Mouse (Mus musculus): ENCODE results near the gene Ephb2. TPM values are rescaled to one million over a fixed set of nuclear protein-coding genes. Genes with fewer than 3 reads are reported as not detected.

The Ephb2 gene
- polyA plus RNA-seq, 1 experiment: 0.20 TPM

DNA sequence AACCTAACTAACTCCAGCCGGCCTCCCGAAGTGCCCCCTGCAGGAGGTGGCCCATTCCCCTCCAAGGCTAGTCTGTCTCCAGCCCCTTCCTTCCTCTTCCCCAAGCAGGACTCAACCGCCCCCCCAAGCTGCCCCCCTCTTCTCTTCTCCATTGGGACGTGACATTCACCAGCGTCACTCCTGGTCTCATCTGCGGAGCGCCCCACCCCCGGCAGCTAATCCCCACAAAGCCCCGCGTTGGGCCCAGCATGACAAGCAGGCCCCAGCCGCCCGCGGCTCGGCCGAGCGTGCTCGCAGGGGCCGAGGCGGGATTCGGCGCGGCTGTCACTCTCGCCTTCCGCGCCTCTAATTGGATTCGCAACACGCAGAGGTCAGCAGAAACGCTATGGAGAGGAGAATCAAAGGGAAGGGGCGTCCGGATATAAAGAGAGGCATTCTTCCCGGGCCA, 80.4 kb downstream of the Ephb2 start:
- H3K9me3 ChIP-seq: peaks cover 4% of the 10 kb centered on the region; the same call in 1 of the 2 replicates
- no peak for TF ChIP-seq GATA1 (IDR thresholded peaks at IDR 0.05; ENCODE audit: borderline replicate concordance, low read length)
- no peak for TF ChIP-seq FLI1 (IDR thresholded peaks at IDR 0.05; ENCODE audit: low read length)
- H3K36me3 ChIP-seq (replicated peaks; ENCODE audit: low read length): no peaks in the 10 kb centered on the region
- peaks cover 9% of the 10 kb centered on the region for H3K4me1 ChIP-seq
- peaks cover 95% of the 10 kb centered on the region for H3K27me3 ChIP-seq (replicated peaks)
- no peak overlapping the region for H3K4me3 ChIP-seq (replicated peaks)

DNA sequence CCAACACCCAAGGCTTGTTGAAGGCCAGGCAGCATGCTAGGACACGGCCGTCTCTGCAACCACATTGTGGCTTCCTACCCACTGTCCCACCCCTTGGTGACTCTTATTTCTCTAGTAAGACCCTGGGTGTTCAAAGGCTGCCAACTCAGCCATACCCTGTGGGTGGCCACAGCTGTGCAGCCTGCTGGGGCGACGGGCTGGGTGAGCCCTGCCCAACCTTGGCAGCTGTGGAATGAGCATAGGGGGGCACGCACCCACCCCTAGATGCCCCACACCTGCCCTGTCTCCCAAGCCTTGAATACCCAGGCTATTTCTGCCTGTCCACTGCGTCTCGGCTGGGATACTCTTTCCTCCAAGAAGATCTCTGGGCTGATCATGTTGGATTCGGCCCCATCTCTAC, 81.5 kb downstream of the Ephb2 start:
- peaks cover 9% of the 10 kb centered on the region for H3K4me1 ChIP-seq
- H3K4me3 ChIP-seq (replicated peaks): no peak overlapping the region
- TF ChIP-seq GATA1 (IDR thresholded peaks at IDR 0.05; ENCODE audit: borderline replicate concordance, low read length): no peak
- TF ChIP-seq FLI1 (IDR thresholded peaks at IDR 0.05; ENCODE audit: low read length): no peak

DNA sequence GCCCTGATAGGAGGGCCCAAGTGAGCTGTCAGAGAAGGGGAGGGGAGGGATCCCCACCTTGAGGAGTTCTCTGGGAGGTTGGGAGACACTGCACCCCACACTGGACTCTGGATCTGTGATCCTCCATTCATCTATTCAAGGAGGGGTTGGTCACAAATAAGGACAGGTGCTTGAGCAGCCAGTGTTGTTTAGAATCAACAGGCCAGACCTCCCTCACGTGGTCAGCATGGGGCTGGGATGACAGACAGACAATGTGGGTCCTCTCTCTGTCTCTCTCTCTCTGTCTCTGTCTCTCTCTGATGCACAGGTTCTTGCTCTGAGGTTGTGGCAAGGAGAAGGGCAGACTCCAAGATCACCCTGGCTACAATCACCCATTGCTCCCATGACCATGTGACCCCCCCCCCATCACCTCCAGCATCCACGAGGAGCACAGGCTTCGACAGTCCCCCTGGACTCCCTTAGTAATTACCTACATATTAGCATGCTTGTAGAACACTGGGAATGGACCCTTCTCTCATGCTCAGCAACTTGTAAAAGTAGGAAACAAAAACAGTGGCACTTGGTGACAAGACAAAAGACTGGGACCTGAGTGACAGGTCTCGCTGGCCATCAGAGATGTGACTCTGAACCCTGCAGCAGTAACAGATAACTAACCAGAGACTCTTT, 84.3 kb downstream of the Ephb2 start:
- Histone ChIP-seq H3K4me1 (peaks cover 9% of the 10 kb centered on the region), H3K36me3 (replicated peaks; ENCODE audit: low read length) (no peaks in the 10 kb centered on the region), H3K27me3 (replicated peaks) (peaks cover 95% of the 10 kb centered on the region), H3K9me3 (no peaks in the 10 kb centered on the region), H3K4me3 (replicated peaks) (no peak overlapping the region)
- no peak for TF ChIP-seq GATA1 (IDR thresholded peaks at IDR 0.05; ENCODE audit: borderline replicate concordance, low read length)
- no peak for TF ChIP-seq FLI1 (IDR thresholded peaks at IDR 0.05; ENCODE audit: low read length)

More for the DNA sequence above, 81.5 kb downstream of the Ephb2 start:
- Histone ChIP-seq H3K9me3 (peaks cover under 1% of the 10 kb centered on the region; the same call in 1 of the 2 replicates), H3K27me3 (replicated peaks) (peaks cover 98% of the 10 kb centered on the region), H3K36me3 (replicated peaks; ENCODE audit: low read length) (no peaks in the 10 kb centered on the region)

DNA sequence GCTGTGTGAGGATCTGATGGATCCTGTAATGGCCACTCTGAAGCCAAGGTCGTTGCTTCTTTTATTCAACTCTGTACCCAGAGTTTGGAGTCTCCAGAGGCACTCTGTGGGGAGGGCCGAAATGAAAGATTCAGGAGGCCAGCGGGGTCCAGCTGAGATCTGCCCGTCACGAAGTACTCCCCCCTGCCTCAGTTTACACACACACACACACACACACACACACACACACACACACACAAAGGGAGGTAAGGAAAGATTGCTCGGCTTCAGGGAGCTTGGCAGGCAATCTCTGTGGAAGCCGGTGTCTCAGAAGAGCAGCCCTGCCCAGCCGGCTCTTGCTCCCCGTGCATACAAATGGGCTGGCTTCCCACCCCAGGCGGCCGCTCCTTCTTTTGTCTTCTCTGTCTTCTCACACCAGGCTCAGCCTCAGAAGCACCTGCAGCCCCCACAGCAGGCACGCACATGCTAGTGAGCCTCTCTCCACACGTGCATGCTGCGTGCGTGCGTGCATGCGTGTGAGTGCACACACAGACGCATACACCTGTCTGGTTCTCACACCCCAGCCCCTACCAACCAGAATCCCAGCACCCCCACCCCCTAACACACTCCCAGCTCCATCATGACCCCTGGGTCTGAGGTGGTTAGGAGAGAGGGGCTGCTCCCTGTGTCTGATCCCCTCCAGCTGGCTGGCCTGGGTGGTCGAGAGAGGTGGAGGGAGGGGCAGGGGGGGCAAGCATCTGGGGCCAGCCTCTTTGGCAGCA, 85.0 kb downstream of the Ephb2 start:
- H3K36me3 ChIP-seq (replicated peaks; ENCODE audit: low read length): no peaks in the 10 kb centered on the region
- no peak for TF ChIP-seq FLI1 (IDR thresholded peaks at IDR 0.05; ENCODE audit: low read length)
- TF ChIP-seq GATA1 (IDR thresholded peaks at IDR 0.05; ENCODE audit: borderline replicate concordance, low read length): no peak
- H3K9me3 ChIP-seq: no peaks in the 10 kb centered on the region
- H3K4me3 ChIP-seq (replicated peaks): no peak overlapping the region
- H3K27me3 ChIP-seq (replicated peaks): peaks cover 93% of the 10 kb centered on the region
- H3K4me1 ChIP-seq: peaks cover 9% of the 10 kb centered on the region

DNA sequence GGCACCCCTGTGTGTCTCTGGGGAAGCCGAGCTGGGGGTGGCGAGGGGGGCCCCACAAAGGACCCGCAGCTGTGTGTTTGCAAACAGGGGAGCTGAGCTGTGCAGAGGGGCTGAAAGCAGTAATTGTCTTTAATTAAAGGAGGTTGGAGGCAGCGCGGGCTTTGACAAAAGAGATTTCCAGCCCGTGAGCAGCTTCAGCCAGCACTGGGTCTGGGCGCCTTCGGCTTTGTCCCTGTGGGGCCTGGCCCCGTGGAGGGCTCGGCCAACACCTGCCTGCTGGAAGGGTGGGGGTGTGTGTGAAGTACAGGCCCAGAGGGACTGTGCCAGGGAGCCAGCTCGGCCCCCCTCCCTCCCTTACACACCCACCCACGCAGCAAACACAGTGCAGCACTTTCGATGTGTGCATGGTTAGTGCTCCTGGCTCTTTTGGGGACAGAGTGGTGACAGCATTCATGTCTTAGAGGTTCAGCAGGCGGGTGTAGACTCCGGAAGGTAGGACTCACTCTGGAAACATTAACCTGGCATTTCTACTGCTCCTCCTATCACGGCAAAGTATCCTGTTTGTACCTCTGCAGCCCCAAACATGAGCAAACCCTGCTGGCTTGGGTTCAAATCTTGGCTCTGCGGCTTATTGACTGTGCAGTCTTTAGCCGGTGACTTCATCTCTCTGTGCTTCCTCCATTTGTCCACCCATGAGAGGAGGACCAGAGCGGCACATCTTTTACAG, 85.8 kb downstream of the Ephb2 start:
- Histone ChIP-seq H3K36me3 (replicated peaks; ENCODE audit: low read length) (no peaks in the 10 kb centered on the region), H3K9me3 (no peaks in the 10 kb centered on the region), H3K4me3 (replicated peaks) (no peak overlapping the region), H3K4me1 (peaks cover 3% of the 10 kb centered on the region; the same call in 1 of the 2 replicates), H3K27me3 (replicated peaks) (peaks cover 91% of the 10 kb centered on the region)
- TF ChIP-seq GATA1 (IDR thresholded peaks at IDR 0.05; ENCODE audit: borderline replicate concordance, low read length) (no peak), FLI1 (IDR thresholded peaks at IDR 0.05; ENCODE audit: low read length) (no peak)

DNA sequence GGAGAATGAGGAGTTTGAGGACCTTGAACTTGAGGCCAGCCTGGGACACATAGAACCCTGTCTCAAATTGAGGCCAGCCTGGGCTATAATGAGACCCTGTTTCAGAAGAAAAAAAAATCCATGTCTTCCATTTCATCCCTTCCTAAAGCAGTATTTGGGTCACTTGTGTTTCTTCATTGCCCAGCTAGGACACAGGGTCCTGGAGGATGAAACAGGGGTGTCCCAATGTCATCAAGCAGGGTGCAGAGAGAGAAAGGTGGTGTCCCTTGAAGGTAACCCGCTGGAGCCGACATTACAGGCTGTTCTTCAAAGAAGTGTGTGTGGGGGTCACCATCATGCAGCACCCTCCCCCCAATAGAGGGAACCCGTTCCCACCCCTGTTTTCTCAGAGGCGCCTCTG, 86.4 kb downstream of the Ephb2 start:
- H3K4me1 ChIP-seq: peaks cover 3% of the 10 kb centered on the region; the same call in 1 of the 2 replicates
- H3K36me3 ChIP-seq (replicated peaks; ENCODE audit: low read length): no peaks in the 10 kb centered on the region
- H3K9me3 ChIP-seq: no peaks in the 10 kb centered on the region
- no peak overlapping the region for H3K4me3 ChIP-seq (replicated peaks)
- no peak for TF ChIP-seq GATA1 (IDR thresholded peaks at IDR 0.05; ENCODE audit: borderline replicate concordance, low read length)
- no peak for TF ChIP-seq FLI1 (IDR thresholded peaks at IDR 0.05; ENCODE audit: low read length)
- H3K27me3 ChIP-seq (replicated peaks): peaks cover 86% of the 10 kb centered on the region

DNA sequence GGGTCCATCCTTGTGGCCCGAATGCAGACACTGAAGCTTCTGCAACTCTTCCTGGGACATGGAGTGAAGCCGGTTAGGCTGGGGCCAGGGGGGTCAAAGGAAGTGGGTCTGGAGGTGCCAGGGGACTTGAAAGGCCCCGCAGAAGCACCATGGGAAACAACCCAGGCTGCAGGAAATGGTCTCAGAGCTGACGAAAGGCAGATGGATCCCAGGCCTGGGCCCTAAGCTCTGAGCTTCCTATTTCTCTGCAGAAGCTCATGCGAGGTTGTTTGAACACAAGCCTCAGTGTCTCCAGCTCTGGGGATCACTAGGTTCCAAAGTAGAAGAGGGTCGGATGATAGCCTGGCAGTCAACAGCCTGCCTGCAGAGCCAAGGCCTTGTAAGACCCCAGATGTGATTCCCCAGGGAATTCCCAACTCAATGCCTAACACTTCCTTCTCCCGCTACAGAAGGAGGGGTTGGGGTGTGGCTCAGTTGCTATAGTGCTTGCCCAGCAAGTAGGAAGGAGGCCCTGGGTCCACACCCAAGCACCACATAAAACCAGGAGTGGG, 86.9 kb downstream of the Ephb2 start:
- Histone ChIP-seq H3K27me3 (replicated peaks) (peaks cover 85% of the 10 kb centered on the region), H3K36me3 (replicated peaks; ENCODE audit: low read length) (no peaks in the 10 kb centered on the region), H3K4me3 (replicated peaks) (no peak overlapping the region), H3K4me1 (peaks cover 8% of the 10 kb centered on the region; the same call in 1 of the 2 replicates), H3K9me3 (no peaks in the 10 kb centered on the region)
- TF ChIP-seq GATA1 (IDR thresholded peaks at IDR 0.05; ENCODE audit: borderline replicate concordance, low read length): no peak
- no peak for TF ChIP-seq FLI1 (IDR thresholded peaks at IDR 0.05; ENCODE audit: low read length)

DNA sequence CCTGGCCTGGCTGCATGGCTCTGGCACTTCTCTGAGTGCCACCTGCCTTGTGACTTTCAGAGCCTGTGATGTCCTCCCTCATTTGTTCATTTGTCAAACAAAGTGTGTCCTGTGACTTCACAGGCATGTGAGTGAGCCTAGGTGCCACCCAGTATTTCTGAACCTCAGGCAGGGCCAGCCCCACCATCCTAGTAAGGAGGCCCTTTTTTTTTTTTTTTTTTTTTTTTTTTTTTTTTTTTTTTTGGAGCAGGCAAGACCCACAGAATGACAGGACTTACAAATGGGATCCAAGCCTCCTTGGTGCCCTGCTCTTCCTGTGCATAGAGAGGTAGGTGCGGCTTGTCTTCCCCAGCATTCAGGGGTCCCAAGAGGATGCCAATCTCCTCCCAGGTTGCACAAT, 89.3 kb downstream of the Ephb2 start:
- no peak for TF ChIP-seq FLI1 (IDR thresholded peaks at IDR 0.05; ENCODE audit: low read length)
- no peak for TF ChIP-seq GATA1 (IDR thresholded peaks at IDR 0.05; ENCODE audit: borderline replicate concordance, low read length)
- Histone ChIP-seq H3K9me3 (no peaks in the 10 kb centered on the region), H3K27me3 (replicated peaks) (peaks cover 83% of the 10 kb centered on the region), H3K4me3 (replicated peaks) (no peak overlapping the region), H3K4me1 (peaks cover 12% of the 10 kb centered on the region; the same call in 1 of the 2 replicates), H3K36me3 (replicated peaks; ENCODE audit: low read length) (no peaks in the 10 kb centered on the region)

DNA sequence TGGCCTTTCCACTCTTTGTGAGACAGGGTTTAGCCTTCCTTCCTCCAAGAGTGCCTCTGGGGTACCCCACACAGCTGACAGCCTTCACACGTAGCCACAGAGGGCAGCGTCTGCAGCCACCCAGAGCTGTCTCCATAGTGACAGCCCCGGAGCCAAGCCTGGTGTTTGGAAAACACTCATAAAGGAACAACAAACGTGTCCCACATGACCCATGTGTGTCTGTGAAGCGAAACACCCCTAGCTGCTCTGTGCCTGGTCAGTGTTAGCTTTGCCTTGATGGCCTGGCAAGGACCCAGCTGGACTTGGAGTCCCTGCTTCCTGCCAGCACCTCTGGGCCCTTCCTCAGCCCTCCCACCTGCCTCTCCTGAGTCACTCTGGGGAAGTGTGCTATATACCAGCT, 93.1 kb downstream of the Ephb2 start:
- no peaks in the 10 kb centered on the region for H3K9me3 ChIP-seq
- TF ChIP-seq FLI1 (IDR thresholded peaks at IDR 0.05; ENCODE audit: low read length) (no peak), GATA1 (IDR thresholded peaks at IDR 0.05; ENCODE audit: borderline replicate concordance, low read length) (no peak)
- peaks cover 19% of the 10 kb centered on the region; the same call in 1 of the 2 replicates for H3K4me1 ChIP-seq
- H3K36me3 ChIP-seq (replicated peaks; ENCODE audit: low read length): no peaks in the 10 kb centered on the region
- H3K4me3 ChIP-seq (replicated peaks): no peak overlapping the region
- H3K27me3 ChIP-seq (replicated peaks): peaks cover 73% of the 10 kb centered on the region
